Mouse (Mus musculus) liver, postnatal 0 days (tissue): ENCODE measurements around the gene Dcaf15.

Experiments used
- CTCF ChIP-seq: sonication (generic); IDR thresholded peaks from 2 replicates; pipeline ENCODE4 v1.5.1; 2016; ENCODE audit warnings: antibody characterized with exemption, low read depth
- EP300 ChIP-seq: IDR thresholded peaks from 2 replicates; pipeline ENCODE4 v1.6.1; 2016; ENCODE audit warnings: antibody characterized with exemption, low read depth, mild to moderate bottlenecking

GRCm38 (mm10) chr8:84071921-84072320 lies 32.6 kb downstream of the Dcaf15 start:
- TF ChIP-seq CTCF (no peak), EP300 (no peak)
